Mouse (Mus musculus) yolk sac, embryonic 10.5 days (tissue): ENCODE results near the gene Gm10097.

ENCODE experiments used
- DNase-seq: peaks from one replicate; pipeline ENCODE4 v3.0.0-alpha.2; 2017; ENCODE audit warnings: low spot score

Gm10097 gene

DNA sequence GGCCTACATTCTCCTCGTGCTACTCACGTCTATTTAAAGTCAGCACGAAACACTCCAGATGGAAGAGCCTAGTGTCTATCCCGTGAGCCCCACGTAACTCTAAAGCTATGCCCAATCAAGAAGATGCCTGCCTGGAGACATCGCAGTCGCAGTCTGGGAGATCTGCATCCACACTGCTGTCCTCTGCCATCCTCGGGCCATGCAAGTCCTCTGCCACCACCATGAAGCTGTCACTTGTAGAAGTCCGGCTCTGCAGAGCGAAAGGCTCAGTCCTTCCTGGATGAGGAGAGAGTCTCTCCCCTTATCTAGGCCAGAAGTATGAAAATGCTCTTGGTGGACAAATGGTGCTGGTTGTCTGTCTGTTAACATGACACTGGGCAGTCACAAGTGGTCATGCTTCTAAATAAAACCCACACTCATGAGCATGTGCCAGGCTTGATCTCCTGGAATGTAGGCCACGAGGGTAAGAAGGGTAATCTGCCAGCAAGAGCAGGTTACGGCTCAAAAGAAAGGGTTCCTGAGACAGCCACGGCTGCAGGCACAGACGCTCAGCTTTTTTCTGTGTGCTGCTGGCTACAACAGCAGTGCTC, at the start of gene Gm10097:
Gene Gm10097 (plus strand): TSS at position 517 of the 590 bp plus-strand sequence.
- no peak for DNase-seq

DNA sequence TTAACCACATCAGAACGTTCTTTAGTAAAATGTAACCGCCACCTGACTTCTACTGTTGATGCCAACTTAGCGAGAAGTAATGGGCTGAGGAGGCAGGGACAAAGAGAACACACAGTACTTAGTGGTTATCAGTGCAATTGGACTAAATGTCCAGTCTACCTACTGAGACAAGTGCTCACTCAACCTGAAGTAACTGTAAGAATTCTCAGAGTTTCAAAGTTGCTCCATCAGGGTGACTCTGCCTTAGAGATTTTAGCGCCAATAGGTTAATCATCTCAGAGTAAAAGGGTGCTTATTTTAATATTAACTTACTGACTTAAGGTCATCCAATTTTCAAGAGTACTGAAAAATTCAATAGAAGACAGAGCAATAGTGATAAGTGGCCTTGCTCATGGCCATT, 43.1 kb upstream of the Gm10097 start:
- no peak for DNase-seq

DNA sequence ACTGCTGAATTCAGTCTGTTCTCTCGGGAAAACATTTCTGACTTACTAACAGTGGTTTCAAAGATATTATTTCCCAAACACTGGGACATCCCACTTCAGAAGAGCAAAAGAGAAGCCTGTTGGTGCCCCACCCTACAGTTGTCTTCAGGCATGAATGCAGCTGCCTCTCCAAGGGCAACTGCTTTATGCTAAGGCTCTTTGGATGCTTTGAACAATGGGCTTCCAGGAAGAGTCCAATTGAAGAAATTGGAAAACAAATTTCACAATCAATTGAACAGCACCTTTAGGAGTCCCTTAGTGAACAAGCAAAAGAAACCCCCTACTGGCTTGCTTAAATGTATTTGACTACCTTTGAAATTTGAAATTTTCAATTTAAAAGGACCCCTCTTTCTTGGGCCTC, 41.8 kb upstream of the Gm10097 start:
- no peak for DNase-seq

DNA sequence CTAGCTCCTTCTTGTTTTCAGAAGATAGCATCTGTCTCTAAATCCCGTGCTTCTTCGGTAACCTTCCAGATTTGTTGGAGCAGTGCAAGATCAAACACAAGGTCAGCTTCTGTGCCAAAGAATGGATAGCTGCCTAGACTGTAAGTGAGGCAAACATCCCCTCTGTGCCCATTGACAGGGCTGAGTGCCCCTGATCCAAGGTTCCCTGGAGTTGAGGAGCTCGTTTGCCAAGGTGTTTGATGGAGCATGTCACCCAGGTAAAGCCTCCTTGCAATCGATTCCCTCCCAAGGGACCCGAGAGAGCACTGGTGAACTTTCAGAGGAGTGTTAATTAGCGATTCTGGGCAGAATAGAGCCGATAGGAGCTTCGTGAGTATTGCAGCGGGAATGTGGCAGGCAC, 40.7 kb upstream of the Gm10097 start:
- no peak for DNase-seq

DNA sequence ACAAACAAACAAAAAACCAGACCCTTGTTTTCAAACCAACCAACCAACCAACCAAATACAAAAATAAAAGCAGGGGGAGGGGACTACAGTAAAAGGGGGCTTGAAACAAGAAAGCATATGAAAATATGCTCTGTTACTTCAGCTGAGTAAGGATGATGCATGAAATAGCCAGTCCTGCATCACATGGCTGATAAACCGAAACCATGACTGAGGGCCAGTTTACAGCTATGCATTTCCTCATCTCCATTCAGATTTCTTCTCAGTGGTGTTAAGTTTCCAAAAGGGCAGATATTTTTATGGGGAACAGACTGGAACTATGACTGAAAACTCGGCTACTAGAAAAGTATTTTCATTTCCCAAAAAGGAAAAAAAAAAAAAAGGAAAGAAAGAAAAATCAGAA, 39.8 kb upstream of the Gm10097 start:
- DNase-seq = no peak

DNA sequence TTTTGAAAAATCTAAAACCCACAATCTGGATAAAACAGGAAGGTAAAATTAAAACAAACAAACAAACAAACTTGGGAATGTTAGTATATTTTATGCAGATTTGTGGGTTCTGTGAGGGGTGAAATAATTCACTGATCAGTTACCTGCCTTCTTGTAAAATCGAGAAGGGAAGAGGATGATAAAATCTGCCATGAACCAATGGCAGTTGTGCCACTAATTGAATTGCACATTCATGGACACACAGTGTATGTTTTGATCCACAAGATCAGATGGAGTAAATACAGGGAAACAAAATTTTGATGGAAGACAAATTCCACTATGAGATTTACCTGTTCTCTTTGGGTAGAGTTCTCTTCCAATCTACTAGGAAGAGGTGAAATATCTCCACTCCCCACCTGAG, 39.1 kb upstream of the Gm10097 start:
- DNase-seq = no peak

GRCm38 (mm10) chr10:5032192-5033048, 36.6 kb upstream of the Gm10097 start:
- DNase-seq = no peak

DNA sequence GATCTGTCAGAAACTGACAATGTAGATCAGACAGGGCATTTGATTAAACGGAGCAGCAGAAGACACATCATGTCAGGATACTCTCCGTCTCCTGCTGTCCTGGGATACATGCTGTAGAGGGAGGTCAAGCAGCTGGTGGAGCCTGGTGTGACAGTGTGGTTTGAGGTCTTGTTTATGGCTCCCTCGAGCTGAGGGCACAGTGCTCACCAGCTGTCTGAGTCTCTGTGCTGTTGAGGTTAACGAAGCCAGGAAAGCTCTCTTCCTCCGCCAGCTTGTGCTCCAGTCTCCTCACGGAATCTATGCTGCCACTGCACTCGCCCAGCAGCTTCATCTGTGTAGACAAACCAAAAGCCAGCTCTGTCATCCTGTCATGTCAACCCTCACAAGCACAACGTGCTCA, 27.7 kb upstream of the Gm10097 start:
- no peak for DNase-seq

DNA sequence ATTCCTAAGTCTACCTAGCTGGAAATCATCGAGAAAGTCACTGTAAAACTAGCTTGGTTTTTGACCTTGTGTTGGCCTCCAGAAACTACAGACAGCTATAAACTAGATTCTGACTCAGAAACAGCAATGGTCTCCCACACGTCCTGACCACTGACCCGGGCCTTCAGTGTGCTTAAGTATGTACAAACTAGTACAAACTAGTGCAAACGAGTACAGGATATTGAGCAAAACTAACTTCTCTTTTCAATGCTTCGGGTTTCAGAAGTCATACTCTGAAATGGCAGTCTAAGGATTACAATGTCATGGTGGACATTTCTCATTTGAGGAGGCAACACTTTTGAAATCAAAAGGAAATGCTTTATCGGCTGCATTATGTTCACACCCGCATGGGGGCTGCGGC, 24.5 kb upstream of the Gm10097 start:
- no peak for DNase-seq

DNA sequence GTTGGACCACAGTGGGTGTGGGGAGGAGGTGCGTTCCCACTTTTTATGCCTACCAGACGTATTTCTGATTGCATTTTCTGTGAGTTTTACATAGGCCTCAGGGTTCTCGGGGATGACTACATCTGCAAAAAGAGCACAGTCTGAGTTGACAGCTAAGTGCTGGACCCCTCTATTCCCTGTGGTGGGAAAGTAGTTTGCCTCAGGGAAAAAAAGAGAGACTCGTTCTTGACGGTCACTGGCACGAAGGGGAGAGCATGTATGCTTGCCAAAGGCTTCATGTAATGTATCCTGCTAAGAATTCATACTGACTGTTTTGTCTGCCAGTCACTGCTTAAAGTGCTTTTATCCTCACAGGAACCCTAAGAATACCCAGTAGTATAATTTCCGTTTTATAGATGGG, 23.8 kb upstream of the Gm10097 start:
- DNase-seq = no peak

DNA sequence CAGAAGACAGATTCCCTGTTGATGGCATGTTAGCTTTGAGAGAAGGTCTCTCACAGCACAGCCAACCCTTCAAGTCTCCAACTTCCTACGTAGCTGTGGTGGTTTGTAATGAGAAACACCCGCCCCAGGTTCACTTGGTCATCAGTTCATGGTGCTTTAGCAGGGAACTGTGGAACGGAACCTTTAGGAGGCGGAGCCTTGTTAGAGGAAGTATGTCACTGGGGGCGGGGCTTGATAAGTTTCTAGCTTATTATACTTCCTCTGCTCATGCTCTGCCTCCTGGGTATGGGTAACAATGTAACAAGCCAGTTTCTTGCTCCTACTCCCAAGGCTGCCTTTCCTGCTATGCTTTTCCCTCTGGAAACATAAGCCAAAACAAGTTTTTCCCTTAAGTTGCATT, 23.3 kb upstream of the Gm10097 start:
- no peak for DNase-seq

- DNase-seq = no peak
These were observed 12.7 kb upstream of the Gm10097 start for GRCm38 (mm10) chr10:5056243-5056735.

DNA sequence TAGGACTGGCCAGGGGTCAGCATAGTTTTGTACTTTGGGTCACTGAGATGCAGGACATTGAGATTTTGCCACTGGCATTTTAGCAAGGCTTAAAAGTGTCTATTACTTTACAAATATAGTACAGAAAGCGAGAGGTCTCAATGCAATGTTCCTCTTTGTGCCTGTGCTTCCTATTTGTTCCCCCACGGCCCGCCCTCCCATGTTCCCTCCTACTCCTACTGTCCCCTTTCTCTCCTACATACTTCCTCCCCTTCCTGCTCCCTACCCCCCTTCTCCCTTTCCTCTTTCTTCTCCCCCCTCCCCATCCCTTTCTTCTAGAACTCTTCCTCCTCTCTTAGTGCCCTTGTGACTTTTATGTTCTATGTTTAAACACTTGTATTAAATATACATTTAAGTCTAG, 12.1 kb upstream of the Gm10097 start:
- no peak for DNase-seq

DNA sequence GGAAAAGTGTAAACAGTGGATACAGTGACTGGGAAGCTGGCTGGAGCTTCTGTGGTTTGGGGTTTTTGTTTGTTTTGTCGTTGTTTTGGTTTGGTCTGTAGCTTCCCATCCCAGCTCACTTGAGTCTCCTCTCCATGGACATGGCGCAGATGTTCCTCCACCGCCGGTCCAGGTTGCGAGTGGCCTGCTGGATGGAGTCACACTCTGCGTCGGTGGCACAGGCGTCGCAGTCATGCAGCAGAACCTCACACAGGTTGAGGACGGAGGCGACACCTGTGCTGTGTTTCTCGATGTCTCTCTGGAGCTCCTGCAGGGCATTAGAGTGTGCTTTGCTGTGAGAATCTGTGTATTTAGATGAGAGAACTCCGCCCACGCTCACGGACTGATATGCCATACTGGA, 11.3 kb upstream of the Gm10097 start:
- DNase-seq = no peak

DNA sequence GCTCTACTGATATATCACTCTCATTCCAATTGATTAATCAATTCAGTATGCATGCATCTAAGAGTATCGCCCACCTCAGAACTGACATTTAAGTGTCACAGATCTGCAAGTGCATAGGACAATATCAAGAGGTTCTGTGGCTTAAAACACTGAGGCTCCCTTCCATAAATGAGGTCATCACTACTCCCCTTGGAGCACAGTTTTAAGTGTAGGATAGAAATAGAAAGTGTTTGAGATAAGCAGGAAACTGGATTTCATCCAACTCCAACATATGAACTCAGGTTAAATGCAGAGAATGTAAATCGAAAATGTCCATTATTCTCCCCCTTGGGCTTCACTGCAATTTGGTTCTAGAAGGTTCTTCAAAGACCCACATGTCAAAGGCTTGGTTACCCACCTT, 10.1 kb upstream of the Gm10097 start:
- DNase-seq = no peak

DNA sequence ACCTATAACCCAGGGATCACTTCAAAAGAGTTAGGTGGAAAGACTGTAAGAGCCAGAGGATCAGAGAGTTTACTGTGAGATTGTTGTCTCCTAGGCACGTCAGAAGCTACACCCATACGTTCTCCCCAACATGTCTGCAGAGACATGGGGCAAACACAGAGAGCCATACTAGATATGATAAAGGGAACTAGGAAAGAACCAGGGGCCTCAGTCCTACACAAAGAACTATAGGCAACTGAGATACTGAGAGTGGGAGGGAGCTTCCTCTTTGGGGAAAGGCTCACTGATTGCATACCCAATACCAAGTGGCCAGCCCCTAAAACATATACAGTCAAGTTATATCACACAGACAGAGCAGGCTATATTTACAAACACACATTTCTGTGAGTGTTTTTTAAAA, 9.0 kb upstream of the Gm10097 start:
- DNase-seq = no peak

- DNase-seq = no peak
These were observed 1.9 kb upstream of the Gm10097 start for GRCm38 (mm10) chr10:5067113-5067512.

- DNase-seq = no peak
These were observed 1.4 kb downstream of the Gm10097 start for GRCm38 (mm10) chr10:5070168-5070940.

DNA sequence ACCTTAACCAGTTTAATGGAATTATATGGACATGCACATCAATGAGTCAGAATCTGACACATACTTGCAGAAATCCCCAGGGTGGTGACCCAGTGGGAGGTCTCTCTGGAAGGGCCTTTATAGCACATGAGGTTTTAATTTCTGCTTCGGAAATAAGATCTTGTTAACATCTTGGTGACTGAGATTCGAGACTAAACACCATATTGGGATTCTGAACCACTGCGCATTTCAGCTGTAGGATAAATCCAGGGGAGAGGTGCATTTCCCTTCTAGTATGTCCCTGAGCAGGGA, 1.9 kb downstream of the Gm10097 start:
- DNase-seq = no peak

DNA sequence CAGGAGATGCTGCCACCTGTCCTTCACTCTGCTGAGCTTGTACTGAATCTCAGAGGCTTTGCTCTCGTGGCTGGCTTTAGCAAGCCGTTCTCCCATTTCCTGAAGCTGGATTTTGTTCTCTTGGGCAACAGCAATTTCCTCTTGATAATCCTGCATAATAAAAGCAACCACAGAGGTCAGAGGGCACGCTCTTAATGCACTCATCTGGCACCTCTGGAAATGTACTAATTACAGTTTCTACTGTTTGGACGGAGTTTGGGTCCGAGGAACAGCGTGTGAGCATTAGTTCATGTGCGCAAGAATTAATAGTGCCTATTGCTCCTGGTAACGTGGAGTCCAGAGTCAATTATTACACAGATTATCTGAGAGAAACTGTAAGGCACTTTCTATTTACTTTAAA, 3.1 kb downstream of the Gm10097 start:
- no peak for DNase-seq

DNA sequence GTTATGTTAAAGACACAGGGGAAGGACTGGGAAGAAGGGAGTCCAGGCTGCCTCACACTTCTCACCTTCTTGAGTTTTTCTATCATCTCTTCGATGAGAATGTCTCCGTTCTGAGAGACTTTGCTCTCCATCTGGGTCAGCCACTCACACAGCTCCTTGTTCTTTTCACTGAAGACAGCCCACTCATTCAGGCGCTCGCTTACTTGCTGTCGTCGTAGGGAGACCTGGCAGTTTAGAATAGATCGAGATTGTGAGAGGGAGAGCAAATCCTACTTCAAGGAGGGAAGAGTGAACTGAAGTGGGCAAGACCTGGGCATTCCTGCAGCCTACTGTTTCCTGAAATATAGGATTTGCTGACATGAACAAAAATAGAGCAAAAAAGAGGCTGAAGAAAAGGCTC, 6.7 kb downstream of the Gm10097 start:
- no peak for DNase-seq

DNA sequence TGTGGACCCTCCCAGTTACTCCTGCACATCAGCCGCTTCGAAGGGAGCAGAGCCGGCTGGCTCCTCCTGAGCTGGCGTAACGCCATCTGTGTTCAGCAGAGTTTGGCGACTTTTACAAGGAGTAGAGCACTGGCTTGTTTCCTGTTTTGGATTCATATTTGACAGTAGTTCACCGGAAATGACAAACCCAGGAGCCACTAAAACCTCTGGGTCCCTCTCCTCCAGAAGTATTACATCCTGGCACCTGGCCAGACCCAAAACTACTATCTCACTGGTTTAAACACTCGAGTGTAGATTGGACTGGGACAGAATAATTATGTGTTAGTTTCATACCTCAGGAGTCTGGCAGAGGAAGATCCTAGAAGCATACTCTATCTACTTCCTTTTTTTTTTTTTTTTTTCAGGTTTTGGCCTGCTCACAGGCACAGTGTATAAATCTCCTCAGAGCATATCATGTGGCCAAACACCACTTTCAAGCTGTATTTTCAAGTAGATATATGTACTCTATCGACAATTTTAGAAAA, 11.0 kb downstream of the Gm10097 start:
- DNase-seq = no peak

DNA sequence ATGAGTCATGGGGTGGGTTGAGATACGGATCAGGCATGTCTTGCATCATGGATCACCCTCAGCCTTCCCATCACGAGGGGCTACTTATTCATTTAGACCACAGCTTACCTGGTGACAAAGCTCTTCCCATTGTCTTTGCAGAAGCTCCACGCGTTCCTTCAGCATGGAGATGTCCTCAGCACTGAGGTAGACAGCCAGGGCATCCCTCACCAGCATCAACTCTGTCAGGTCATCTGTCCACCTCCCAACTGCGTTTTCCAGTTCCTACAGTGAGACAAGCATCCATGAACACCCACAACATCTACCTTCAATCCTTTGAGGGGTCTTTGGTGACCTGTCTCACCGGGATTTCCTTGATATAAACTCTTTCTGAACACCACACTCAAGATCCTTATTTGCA, 14.7 kb downstream of the Gm10097 start:
- no peak for DNase-seq
